Mouse (Mus musculus): Measurements from ENCODE around the gene Pth1r.

The Pth1r gene

GRCm38 (mm10) chr9:110746961-110747360 lies at the start of gene Pth1r:
TSS of gene Pth1r (minus strand) at chr9:110747145.
- DNase-seq (ENCODE audit: low spot score) = no peak

- no peak for DNase-seq (ENCODE audit: low spot score)
Observed at GRCm38 (mm10) chr9:110790462-110790861, 43.5 kb upstream of the Pth1r start.

DNA sequence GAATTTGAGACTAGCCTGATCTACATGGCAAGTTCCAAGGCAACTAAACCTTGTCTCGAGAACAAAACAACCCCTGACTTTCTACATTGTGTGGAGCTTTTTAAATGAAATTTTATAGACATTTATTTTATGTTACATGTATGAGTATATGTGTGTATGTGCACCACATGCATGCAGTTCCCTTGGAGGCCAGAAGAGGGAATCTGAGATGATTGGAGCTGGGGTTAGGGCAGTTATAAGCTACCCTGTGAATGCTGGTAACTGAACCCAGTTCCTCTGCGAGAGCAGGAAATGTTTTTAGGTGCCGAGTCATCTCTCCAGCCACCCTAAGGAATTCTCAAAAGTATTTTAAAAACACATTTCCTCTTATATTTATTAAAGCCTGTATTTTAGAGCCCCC lies 41.2 kb upstream of the Pth1r start:
- no peak for DNase-seq (ENCODE audit: low spot score)

DNA sequence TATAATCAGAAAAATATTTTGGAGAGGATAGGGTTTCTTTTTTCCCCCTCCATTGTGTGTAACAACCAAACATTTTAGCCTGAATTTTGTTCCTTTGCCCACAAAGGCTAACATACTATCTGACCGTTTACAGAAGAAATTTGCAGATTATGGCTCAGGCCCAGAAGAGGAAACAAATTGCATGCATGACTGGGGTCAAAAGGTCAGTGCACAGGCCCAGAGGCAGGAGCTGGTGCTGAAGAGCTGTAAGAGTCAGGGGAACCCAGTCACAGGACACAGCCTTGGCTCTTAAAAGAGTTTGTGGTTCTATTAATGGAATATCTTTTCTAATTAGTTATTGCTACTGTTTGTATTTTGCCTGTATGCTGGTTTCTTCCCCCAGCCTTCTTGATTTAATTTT lies 36.7 kb upstream of the Pth1r start:
- no peak for DNase-seq (ENCODE audit: low spot score)

DNA sequence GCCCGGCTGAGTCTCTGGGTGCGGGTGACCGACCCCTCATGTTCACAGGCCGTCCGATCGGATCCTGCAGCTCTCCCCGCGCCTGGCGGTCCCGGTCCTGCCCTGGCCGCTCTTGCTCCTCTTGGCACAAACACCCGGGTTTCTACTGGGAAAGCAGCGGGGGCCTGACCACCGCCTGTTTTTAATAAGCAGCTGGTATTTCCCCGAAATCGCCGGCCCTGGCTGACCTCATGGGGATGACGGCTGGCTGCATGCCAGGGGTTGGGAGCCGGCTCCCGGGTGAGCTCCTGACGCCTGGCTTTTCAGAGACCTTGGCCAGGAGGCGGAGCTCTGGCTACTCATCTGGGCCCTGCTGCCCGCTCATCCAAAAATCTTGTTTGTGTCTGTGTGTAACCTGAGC lies 34.8 kb upstream of the Pth1r start:
- DNase-seq (ENCODE audit: low spot score) = peak; percentile 53

- DNase-seq (ENCODE audit: low spot score) = peak; percentile 79
Observed at GRCm38 (mm10) chr9:110781256-110781721, 34.3 kb upstream of the Pth1r start.

DNA sequence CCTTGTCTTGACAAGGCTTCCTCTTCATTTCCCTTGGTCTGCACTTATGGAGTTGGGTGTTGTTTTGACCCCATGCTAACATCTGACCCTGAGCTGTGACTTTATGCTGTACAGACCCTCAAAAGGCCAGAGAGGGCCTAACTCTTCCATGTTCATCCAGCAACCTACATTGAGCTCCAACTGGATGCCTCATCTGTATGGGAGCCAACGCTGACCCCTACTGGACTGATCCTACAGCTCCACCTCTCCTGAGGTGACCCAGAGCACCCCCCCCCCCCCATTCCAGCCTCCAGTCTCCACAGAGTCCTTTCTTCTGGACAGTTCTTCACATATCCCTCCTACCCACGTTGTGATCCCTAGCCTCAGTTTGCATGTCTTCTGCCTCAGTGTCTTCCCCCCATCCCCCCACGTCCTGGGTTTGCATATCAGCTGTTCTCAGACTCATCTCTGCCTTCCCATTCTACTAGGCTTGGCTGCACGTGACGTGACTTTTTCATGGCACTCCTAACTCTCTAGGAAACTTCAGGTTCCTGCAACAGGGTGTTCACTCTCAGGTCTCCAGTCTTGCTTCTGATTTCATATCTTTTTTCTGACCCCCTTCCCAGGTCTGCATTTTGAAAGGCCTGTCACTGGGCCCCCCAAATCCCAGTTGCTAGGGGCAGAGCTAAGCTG lies 32.4 kb upstream of the Pth1r start:
- no peak for DNase-seq (ENCODE audit: low spot score)

DNA sequence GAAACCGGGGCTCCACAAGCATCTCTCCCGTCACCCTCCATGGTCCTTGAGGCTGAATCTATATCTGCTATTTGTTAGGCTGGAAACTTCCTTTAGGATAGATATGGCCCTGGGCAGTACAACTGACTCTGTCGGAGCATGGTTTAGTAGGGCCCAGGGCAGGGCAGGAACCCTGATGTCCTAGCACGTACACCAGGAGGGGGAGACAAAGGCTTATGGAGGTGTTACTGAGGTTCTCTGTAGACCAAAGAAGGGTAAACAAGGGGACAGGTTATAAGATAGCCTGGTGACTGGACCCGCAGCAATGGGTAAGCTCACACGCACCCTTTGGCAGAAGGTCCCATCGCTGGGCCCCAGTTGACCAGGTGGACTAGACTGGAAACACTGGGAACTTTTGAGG lies 31.6 kb upstream of the Pth1r start:
- DNase-seq (ENCODE audit: low spot score) = no peak

- no peak for DNase-seq (ENCODE audit: low spot score)
Observed at GRCm38 (mm10) chr9:110778100-110778499, 31.2 kb upstream of the Pth1r start.

DNA sequence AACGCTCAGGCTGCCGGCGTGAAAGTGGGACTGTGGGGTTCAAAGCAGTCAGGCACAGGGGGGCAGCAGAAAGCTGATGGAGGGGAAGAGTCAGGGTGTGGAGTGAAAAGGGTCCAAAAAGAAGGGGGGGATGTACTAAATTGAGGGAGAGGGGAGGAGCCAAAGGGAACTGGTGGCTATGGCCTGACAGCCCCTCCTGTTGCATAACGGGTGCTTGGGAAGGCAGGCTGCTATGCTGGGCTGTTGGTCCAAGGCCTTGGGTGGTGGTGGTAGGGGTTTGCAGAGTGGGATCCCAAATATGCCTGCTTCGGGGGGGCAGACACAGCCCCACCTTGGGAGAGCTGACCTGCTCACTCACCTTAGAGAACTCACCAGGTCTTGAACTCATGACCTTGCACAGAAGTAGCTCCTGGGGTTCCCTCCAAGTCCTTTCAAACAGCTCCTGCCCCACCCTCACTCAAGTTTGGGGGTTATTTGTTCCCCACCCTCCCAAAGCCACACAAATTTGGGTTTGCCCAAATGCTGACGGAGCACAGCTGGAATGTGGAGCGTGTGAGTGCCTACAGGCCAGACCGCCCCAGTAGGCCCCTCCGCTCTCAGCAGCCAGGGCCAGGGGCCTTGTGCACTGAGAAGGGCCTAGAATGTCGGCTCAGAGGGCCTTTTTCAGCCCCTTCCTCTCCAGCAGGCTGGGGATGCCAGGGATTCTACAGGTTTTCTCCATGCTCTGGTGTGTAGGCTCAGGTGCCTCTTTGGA lies 28.5 kb upstream of the Pth1r start:
- DNase-seq (ENCODE audit: low spot score) = no peak

DNA sequence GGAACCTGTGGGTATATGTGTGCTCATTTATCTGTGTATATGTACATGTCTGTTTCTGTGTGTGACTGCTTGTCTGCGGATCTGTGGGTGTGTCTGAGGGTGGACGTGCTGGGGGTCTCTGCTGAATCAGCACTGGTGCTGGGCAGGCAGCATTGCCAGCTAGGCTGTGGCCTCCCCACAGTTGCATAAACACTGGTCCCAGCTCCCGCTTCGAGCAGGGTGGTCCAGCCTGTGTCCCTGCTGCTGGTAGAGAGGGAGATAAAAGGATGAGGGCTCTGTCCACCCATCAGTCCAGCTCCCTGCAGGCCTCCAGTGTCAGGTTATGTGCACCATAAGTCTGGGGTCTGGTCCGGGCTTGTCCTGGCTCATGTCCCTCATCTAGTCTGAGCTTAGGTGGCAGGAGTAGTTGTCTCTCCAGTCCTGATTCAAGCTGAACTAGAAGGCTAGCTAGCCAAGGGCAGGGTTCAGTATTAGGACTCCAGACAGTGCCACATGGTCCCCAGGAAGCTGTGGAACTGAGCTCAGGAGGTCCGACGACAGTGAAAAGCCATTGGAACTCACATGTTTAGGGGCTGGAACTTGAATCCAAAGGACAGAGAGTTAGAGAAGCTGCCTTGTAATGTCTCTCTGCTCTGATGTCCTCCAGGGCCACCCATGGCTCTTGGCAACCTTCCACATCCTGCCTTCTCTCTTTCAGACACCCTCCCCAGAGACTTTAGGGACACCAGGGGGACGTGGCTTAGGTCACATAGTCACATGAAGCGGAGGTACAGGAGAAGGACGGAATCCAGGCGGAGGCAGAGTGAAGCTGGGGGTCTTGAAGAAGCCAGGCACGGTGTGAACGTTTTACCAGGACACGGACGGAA lies 27.7 kb upstream of the Pth1r start:
- DNase-seq (ENCODE audit: low spot score) = no peak

DNA sequence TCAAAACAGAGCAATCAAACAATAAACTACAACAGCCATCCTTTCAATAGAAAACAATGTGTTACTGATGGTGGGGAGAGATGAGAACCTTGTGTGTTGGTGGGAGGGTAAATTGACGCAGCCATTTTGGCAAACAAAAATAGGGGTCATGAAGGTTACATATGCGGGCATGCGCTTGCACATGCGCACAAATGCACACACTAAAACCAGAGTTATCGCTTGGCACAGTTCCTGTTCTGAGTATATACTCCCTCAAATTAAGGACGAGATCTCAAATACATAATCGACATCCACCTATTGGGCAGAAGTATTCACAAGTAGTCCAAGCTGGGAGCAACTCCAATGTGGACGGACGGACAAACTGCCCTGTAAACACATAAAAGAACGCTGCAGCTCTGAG lies 25.4 kb upstream of the Pth1r start:
- no peak for DNase-seq (ENCODE audit: low spot score)

DNA sequence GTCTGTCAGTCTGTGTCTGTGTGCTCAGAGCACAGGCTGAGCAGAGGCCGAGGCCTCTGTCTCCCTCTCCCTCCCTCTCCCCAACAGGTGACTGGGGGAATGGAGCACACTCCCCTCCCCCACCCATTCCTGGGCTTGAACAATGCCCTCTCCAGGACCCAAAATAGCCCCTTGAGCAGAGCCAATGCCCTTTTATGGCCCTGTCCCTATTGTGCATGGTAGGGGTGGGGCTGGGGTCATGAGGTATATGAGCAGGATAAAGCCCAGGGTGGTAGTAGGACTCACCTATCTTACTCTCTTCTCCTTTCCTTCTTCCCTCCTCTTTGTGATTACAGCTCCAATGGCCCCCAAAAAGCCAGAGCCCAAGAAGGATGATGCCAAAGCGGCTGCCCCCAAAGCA lies 16.5 kb upstream of the Pth1r start:
- no peak for DNase-seq (ENCODE audit: low spot score)

DNA sequence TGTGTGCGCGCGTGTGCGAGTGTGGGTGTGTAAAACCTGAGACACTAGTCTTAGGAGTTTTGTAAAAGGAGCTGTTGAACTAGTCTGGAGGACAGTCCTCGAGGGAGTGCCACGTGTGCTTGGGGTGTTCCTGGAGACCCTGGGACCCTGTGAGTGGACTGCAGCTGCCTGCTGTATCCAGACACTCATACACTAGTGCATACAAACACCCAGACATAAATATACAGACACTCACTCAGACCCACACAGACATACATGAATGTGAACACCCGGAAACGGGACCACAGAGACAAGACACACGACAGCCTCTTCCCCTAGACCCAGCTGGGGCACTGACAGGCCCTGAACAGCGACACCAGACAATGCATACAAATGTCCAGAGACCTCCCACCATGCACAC lies 15.8 kb upstream of the Pth1r start:
- no peak for DNase-seq (ENCODE audit: low spot score)

- no peak for DNase-seq (ENCODE audit: low spot score)
Observed at GRCm38 (mm10) chr9:110760886-110761285, 13.9 kb upstream of the Pth1r start.

GRCm38 (mm10) chr9:110759265-110759664 lies 12.3 kb upstream of the Pth1r start:
- no peak for DNase-seq (ENCODE audit: low spot score)

- no peak for DNase-seq (ENCODE audit: low spot score)
Observed at GRCm38 (mm10) chr9:110758605-110759004, 11.7 kb upstream of the Pth1r start.

- DNase-seq (ENCODE audit: low spot score) = no peak
Observed at GRCm38 (mm10) chr9:110757816-110758215, 10.9 kb upstream of the Pth1r start.

GRCm38 (mm10) chr9:110753773-110754172 lies 6.8 kb upstream of the Pth1r start:
- no peak for DNase-seq (ENCODE audit: low spot score)

DNA sequence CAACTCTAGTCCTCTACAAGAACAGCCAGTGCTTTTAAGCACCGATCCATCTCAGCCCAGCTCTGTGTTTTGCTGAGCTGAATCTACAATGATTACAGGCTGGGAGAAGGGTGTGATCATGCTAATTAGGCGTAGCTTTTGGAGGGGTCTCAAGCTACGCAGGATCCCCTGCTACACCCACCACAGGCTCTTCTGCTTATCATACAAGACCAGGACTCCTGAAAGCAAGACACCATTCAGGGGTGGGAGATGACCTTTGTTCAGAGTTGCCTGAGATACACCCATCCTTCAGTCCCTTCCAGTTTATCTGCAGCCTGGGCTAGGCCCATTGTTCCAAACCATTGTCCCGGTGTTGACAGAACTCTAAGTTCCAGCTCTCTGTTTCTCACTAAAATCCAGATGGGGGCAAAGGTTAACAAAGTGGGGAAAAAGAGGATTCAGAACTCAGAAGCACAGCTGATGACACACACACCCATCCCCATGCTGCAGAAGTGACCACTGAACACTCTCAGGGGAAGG lies 6.0 kb upstream of the Pth1r start:
- no peak for DNase-seq (ENCODE audit: low spot score)

GRCm38 (mm10) chr9:110751412-110751811 lies 4.5 kb upstream of the Pth1r start:
- DNase-seq (ENCODE audit: low spot score) = no peak

- DNase-seq (ENCODE audit: low spot score) = no peak
Observed at GRCm38 (mm10) chr9:110750404-110751187, 3.7 kb upstream of the Pth1r start.
